10 mouse cellular contexts compared by ENCODE assay signal in genomic region chr11:117341218-117341617, GRCm38 (mm10).
DNase-seq lines count a peak whose midpoint lies in the region; ATAC-seq lines count a peak whose summit lies in the region.
"Had no signal": no experiment of that assay in that cellular context is flagged by ENCODE, and none has a peak within 500 bp of the region (broad histone marks: within the 10 kb centered on the region; RNA-seq: fewer than 3 reads in every experiment).

No protein-coding gene starts in this region.

- peak; percentile 59 for ATAC-seq in forebrain, embryonic 12.5 days (ENCODE audit: low FRiP score)
- no peak for ATAC-seq in intestine, embryonic 15.5 days

- H3K4me2 ChIP-seq in forebrain, embryonic 12.5 days: peak overlapping the region; percentile 11
- no peak overlapping the region for H3K4me2 ChIP-seq in intestine, embryonic 15.5 days (replicated peaks)

- 8% methylated on average over 7 of the region's 7 CpGs for WGBS in forebrain, embryonic 12.5 days
- 18% methylated on average over 7 of the region's 7 CpGs for WGBS in midbrain, embryonic 10.5 days
- WGBS in intestine, embryonic 15.5 days: 66% methylated on average over 7 of the region's 7 CpGs

- H3K27me3 ChIP-seq in forebrain, embryonic 12.5 days: peaks cover 2% of the 10 kb centered on the region; the same call in 1 of the 2 replicates
- no peaks in the 10 kb centered on the region for H3K27me3 ChIP-seq in midbrain, embryonic 10.5 days (ENCODE audit: low read depth, poor library complexity, severe bottlenecking)
- H3K27me3 ChIP-seq in intestine, embryonic 15.5 days (replicated peaks): no peaks in the 10 kb centered on the region

- H3K36me3 ChIP-seq in forebrain, embryonic 12.5 days (replicated peaks): peaks cover 3% of the 10 kb centered on the region
- H3K36me3 ChIP-seq in midbrain, embryonic 10.5 days: peaks cover 26% of the 10 kb centered on the region
- H3K36me3 ChIP-seq in intestine, embryonic 15.5 days: no peaks in the 10 kb centered on the region; the same call in 1 of the 2 replicates

- H3K27ac ChIP-seq in forebrain, embryonic 12.5 days: peak overlapping the region; percentile 88
- peak overlapping the region; percentile 79 for H3K27ac ChIP-seq in midbrain, embryonic 10.5 days (replicated peaks)
- no peak overlapping the region for H3K27ac ChIP-seq in intestine, embryonic 15.5 days

- H3K4me1 ChIP-seq in forebrain, embryonic 12.5 days: peaks cover 88% of the 10 kb centered on the region
- peaks cover 89% of the 10 kb centered on the region for H3K4me1 ChIP-seq in midbrain, embryonic 10.5 days
- H3K4me1 ChIP-seq in intestine, embryonic 15.5 days (replicated peaks): peaks cover 84% of the 10 kb centered on the region

- DNase-seq in cerebellum, postnatal 10 days: peak; percentile 43 to 62
- DNase-seq in cerebellum, adult 11-12 months: no peak
- peak; percentile 57 for DNase-seq in ES-CJ7 (ENCODE audit: low read depth, low spot score)
- peak; percentile 58 for DNase-seq in midbrain, embryonic 10.5 days (ENCODE audit: low spot score)
- no peak for DNase-seq in T-cell, adult 2 months (ENCODE audit: low spot score)
- no peak for DNase-seq in kidney, postnatal 36 days
- DNase-seq: kidney, adult 9 months; lung, adult 18-20 months had no signal

- H3K4me3 ChIP-seq in forebrain, embryonic 12.5 days (replicated peaks): no peak overlapping the region
- H3K4me3 ChIP-seq in midbrain, embryonic 10.5 days: peak overlapping the region; percentile 25; the same call in 1 of the 2 replicates
- no peak overlapping the region for H3K4me3 ChIP-seq in intestine, embryonic 15.5 days (replicated peaks)

- no peak overlapping the region for H3K9ac ChIP-seq in forebrain, embryonic 12.5 days
- no peak overlapping the region for H3K9ac ChIP-seq in intestine, embryonic 15.5 days

- no peaks in the 10 kb centered on the region for H3K9me3 ChIP-seq in forebrain, embryonic 12.5 days
- H3K9me3 ChIP-seq in midbrain, embryonic 10.5 days (replicated peaks): no peaks in the 10 kb centered on the region
- H3K9me3 ChIP-seq in intestine, embryonic 15.5 days: no peaks in the 10 kb centered on the region

Comparison
In these comparisons a context has a peak if more than half of its experiments do, and no peak if none do; other contexts are left out.
1. DNase-seq: peak in cerebellum, postnatal 10 days (2 of 2), ES-CJ7 (single experiment) and midbrain, embryonic 10.5 days (single experiment); none in cerebellum, adult 11-12 months (single experiment), T-cell, adult 2 months (single experiment) and kidney, postnatal 36 days (0 of 2).